Mouse (Mus musculus) MEL (cell line): Measurements from ENCODE around the gene Ggt1.

Experiments used
- BHLHE40 ChIP-seq: IDR thresholded peaks from 2 replicates; pipeline ENCODE4 v1.6.1; 2012; ENCODE audit warnings: low read depth, mild to moderate bottlenecking, inconsistent platforms, low read length, improper control_type of control experiment, borderline replicate concordance
- CTCF ChIP-seq, 3 experiments: IDR thresholded peaks in 2 of 3; conservative IDR thresholded peaks in 1 of 3; 2 replicates each; pipeline ENCODE4 v1.5.1; 2011 to 2012; ENCODE audit warnings: low read length in 3 of 3, low read depth in 2 of 3, mild to moderate bottlenecking in 2 of 3, improper control_type of control experiment in 1 of 3, inconsistent platforms in 1 of 3, mixed read lengths in 1 of 3, moderate library complexity in 1 of 3; ENCODE audit not compliant: control insufficient read depth in 1 of 3, insufficient read depth in 1 of 3, poor library complexity in 1 of 3, severe bottlenecking in 1 of 3
- EP300 ChIP-seq, 2 experiments: IDR thresholded peaks; 2 replicates each; pipeline ENCODE4 v1.6.1; 2011; ENCODE audit warnings: improper control_type of control experiment in 2 of 2, low read length in 2 of 2, low read depth in 1 of 2, mild to moderate bottlenecking in 1 of 2
- ETS1 ChIP-seq: IDR thresholded peaks from 2 replicates; pipeline ENCODE4 v1.6.1; 2012; ENCODE audit warnings: low read depth, mild to moderate bottlenecking, inconsistent platforms, low read length, improper control_type of control experiment, moderate library complexity
- GATA1 ChIP-seq: IDR thresholded peaks from 2 replicates; pipeline ENCODE4 v1.6.1; 2011; ENCODE audit warnings: low read depth, low read length, improper control_type of control experiment
- JUND ChIP-seq: IDR thresholded peaks from 2 replicates; pipeline ENCODE4 v1.6.1; 2011; ENCODE audit warnings: low read depth, mild to moderate bottlenecking, improper control_type of control experiment, low read length
- MAFK ChIP-seq: IDR thresholded peaks from 2 replicates; pipeline ENCODE4 v1.6.1; 2011; ENCODE audit warnings: low read depth, mild to moderate bottlenecking, low read length, improper control_type of control experiment, borderline replicate concordance
- NELFE ChIP-seq: IDR thresholded peaks from 2 replicates; pipeline ENCODE4 v1.6.1; 2011; ENCODE audit warnings: low read depth, low read length, improper control_type of control experiment
- POLR2A ChIP-seq, 2 experiments: IDR thresholded peaks; 2 replicates each; pipeline ENCODE4 v1.6.1; 2011 to 2012; ENCODE audit warnings: low read length in 2 of 2, mild to moderate bottlenecking in 2 of 2, control low read depth in 1 of 2, improper control_type of control experiment in 1 of 2, low read depth in 1 of 2, moderate library complexity in 1 of 2; ENCODE audit not compliant: control insufficient read depth in 1 of 2, insufficient read depth in 1 of 2, poor library complexity in 1 of 2
- RAD21 ChIP-seq: IDR thresholded peaks from 2 replicates; pipeline ENCODE4 v1.6.1; 2011; ENCODE audit warnings: mild to moderate bottlenecking, low read depth, low read length, improper control_type of control experiment
- RCOR1 ChIP-seq: IDR thresholded peaks from 2 replicates; pipeline ENCODE4 v1.6.1; 2012; ENCODE audit warnings: low read depth, mild to moderate bottlenecking, inconsistent platforms, low read length, improper control_type of control experiment
- TBP ChIP-seq: IDR thresholded peaks from 2 replicates; pipeline ENCODE4 v1.8.0; 2011; ENCODE audit warnings: low read depth, low read length, improper control_type of control experiment
- USF1 ChIP-seq: IDR thresholded peaks from 2 replicates; pipeline ENCODE4 v1.6.1; 2014; ENCODE audit warnings: low read depth, mild to moderate bottlenecking, inconsistent platforms, low read length, improper control_type of control experiment, moderate library complexity
- ZNF384 ChIP-seq: IDR thresholded peaks from 2 replicates; pipeline ENCODE4 v1.6.1; 2012; ENCODE audit warnings: low read depth, mild to moderate bottlenecking, inconsistent platforms, low read length, improper control_type of control experiment

GRCm38 (mm10) chr10:75566321-75566720 lies 4.9 kb downstream of the Ggt1 start:
- no peak for TF ChIP-seq MAFK
- no peak for TF ChIP-seq JUND
- no peak for TF ChIP-seq ETS1
- TF ChIP-seq USF1: no peak
- peak in 2 of 3 experiments; percentile 8 to 22; a peak in 2 of 6 replicates for TF ChIP-seq CTCF (IDR thresholded peaks at IDR 0.05 in 2 of 3, conservative IDR thresholded peaks at IDR 0.05 in 1 of 3; ENCODE audit: control insufficient read depth in 1 of 3, insufficient read depth in 1 of 3, low read depth in 2 of 3, low read length in 3 of 3, poor library complexity in 1 of 3, severe bottlenecking in 1 of 3)
- TF ChIP-seq RCOR1: no peak
- no peak for TF ChIP-seq POLR2A (IDR thresholded peaks at IDR 0.05; ENCODE audit: control insufficient read depth in 1 of 2, insufficient read depth in 1 of 2, low read depth in 1 of 2, low read length in 2 of 2, poor library complexity in 1 of 2)
- TF ChIP-seq ZNF384: no peak
- no peak for TF ChIP-seq EP300 (IDR thresholded peaks at IDR 0.05; ENCODE audit: low read depth in 1 of 2, low read length in 2 of 2)
- TF ChIP-seq GATA1: no peak
- TF ChIP-seq RAD21: no peak
- no peak for TF ChIP-seq BHLHE40
- TF ChIP-seq TBP: no peak
- TF ChIP-seq NELFE: no peak
